Mouse (Mus musculus) brain, embryonic 14.5 days (tissue): Measurements from ENCODE around the gene S100a11.

Experiments
- CTCF ChIP-seq: fragments of 200-500 bp; IDR thresholded peaks from 2 replicates; pipeline ENCODE4 v1.5.1; 2012; ENCODE audit warnings: inconsistent platforms, mild to moderate bottlenecking, moderate library complexity, borderline replicate concordance; ENCODE audit not compliant: insufficient read depth, insufficient read length; ENCODE audit errors: extremely low read depth
- POLR2A ChIP-seq: fragments of 200-500 bp; IDR thresholded peaks from 2 replicates; pipeline ENCODE4 v1.6.1; 2012; ENCODE audit warnings: mild to moderate bottlenecking, inconsistent platforms, borderline replicate concordance; ENCODE audit not compliant: poor library complexity, insufficient read depth, insufficient read length, severe bottlenecking; ENCODE audit errors: extremely low read depth

DNA sequence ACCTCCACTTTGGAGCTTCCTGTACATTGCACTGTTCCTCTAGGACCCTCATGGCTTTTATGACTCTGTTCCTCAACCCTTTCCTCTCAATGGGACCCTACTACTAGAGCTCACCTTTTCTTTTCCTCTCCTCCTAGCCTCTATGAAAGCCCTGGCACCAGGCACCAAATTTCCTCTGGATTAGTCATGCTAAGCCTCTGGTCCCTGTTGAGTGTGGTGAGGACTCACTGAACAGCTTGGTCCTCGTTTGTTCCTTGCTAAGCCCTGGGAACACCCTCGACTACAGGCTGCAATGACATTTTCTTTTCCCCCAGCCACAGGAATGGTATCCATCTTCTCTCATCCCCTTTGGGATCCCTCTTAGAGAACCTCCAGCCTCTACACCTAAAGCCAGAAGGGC, 21.2 kb downstream of the S100a11 start:
- TF ChIP-seq CTCF (no peak), POLR2A (no peak)
